Mouse (Mus musculus) embryonic fibroblast, embryonic 13.5 days (primary cell): ENCODE measurements around the gene Prex1.

ENCODE experiments used
- CTCF ChIP-seq: IDR thresholded peaks from 2 replicates; pipeline ENCODE4 v1.5.1; 2011; ENCODE audit warnings: mild to moderate bottlenecking, control low read depth, low read length, moderate library complexity, borderline replicate concordance; ENCODE audit not compliant: insufficient read depth
- POLR2A ChIP-seq: IDR thresholded peaks from 2 replicates; pipeline ENCODE4 v1.6.1; 2011; ENCODE audit warnings: low read depth, mild to moderate bottlenecking, control low read depth, low read length, moderate library complexity

DNA sequence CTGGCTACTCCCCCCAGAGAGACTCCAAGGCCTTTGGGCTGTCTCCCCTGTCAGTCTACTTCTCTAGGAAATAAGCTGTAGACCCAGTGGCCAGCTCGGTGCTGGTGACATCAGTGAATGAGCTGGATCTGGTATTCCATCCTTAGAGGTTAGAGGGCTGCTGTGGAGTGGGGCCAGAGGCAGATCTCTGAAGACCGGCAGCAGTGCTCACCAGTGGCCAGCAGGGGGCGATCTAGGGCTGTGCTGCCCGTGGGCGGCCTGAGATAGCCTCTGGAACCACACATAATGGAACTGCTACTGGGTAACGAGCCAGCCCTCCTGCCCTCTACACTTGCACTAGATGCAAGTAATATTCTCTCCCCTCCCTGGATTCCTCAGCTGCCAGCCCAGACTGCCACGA lies 138.7 kb downstream of the Prex1 start:
- TF ChIP-seq POLR2A (no peak), CTCF (peak; percentile 69)
